Mouse (Mus musculus) CH12.LX (cell line): ENCODE results near the gene Tns2. TPM values are rescaled to one million over a fixed set of nuclear protein-coding genes. Genes with fewer than 3 reads are reported as not detected.

Source experiments
- DNase-seq: peaks from one replicate; pipeline ENCODE4 v3.0.0-alpha.2; 2013; ENCODE audit errors: extremely low read depth
- H3K27ac ChIP-seq: 2 replicates; pipeline ENCODE4 v1.5.1; 2012; ENCODE audit warnings: low read depth, mild to moderate bottlenecking, control low read depth, moderate library complexity; ENCODE audit not compliant: insufficient read depth
- H3K27me3 ChIP-seq: replicated peaks from 2 replicates; pipeline ENCODE3; 2012; ENCODE audit warnings: inconsistent platforms
- H3K36me3 ChIP-seq, 2 experiments: replicated peaks in 1 of 2; 2 replicates each; pipeline versions ENCODE3 to v1.6.1; 2012; ENCODE audit warnings: inconsistent platforms in 1 of 2, low read length in 1 of 2, mild to moderate bottlenecking in 1 of 2, mixed read lengths in 1 of 2, moderate library complexity in 1 of 2; ENCODE audit not compliant: control insufficient read depth in 1 of 2, insufficient read depth in 1 of 2
- H3K4me1 ChIP-seq, 2 experiments: 2 replicates each; pipeline ENCODE4 v1.6.1; 2012; ENCODE audit warnings: inconsistent platforms in 1 of 2, moderate library complexity in 1 of 2; ENCODE audit not compliant: insufficient read depth in 2 of 2, control insufficient read depth in 1 of 2
- H3K4me2 ChIP-seq: 2 replicates; pipeline ENCODE4 v1.6.1; 2012; ENCODE audit warnings: low read depth, mild to moderate bottlenecking, control low read depth; ENCODE audit not compliant: poor library complexity, insufficient read depth, severe bottlenecking
- H3K4me3 ChIP-seq, 3 experiments: fragments of 150-350 bp in 1 of 3; sonication (generic) in 1 of 3; replicated peaks in 1 of 3; 2 replicates each; pipeline versions ENCODE3 to v1.5.1; 2011 to 2012; ENCODE audit warnings: low read depth in 2 of 3, low read length in 2 of 3, mild to moderate bottlenecking in 2 of 3, moderate library complexity in 2 of 3, control low read depth in 1 of 3, improper control_type of control experiment in 1 of 3, inconsistent platforms in 1 of 3, mixed read lengths in 1 of 3; ENCODE audit not compliant: poor library complexity in 1 of 3
- H3K79me2 ChIP-seq: replicated peaks from 2 replicates; pipeline ENCODE4 v1.6.1; 2012; ENCODE audit warnings: mild to moderate bottlenecking, moderate library complexity; ENCODE audit not compliant: control insufficient read depth, poor library complexity, insufficient read depth, severe bottlenecking; ENCODE audit errors: extremely low read depth
- H3K9ac ChIP-seq: 2 replicates; pipeline ENCODE4 v1.6.1; 2012; ENCODE audit warnings: low read depth, mild to moderate bottlenecking, control low read depth, moderate library complexity; ENCODE audit not compliant: insufficient read depth
- H3K9me3 ChIP-seq: replicated peaks from 2 replicates; pipeline ENCODE3; 2012; ENCODE audit warnings: low read length, inconsistent platforms, mixed read lengths
- BHLHE40 ChIP-seq: IDR thresholded peaks from 2 replicates; pipeline ENCODE4 v1.6.1; 2011; ENCODE audit warnings: mild to moderate bottlenecking, low read depth, low read length, improper control_type of control experiment
- CHD1 ChIP-seq: IDR thresholded peaks from 2 replicates; pipeline ENCODE4 v1.6.1; 2012; ENCODE audit warnings: low read depth, low read length, improper control_type of control experiment, inconsistent platforms
- CHD2 ChIP-seq: IDR thresholded peaks from 2 replicates; pipeline ENCODE4 v1.6.1; 2011; ENCODE audit warnings: low read length, improper control_type of control experiment
- CTCF ChIP-seq, 2 experiments: IDR thresholded peaks in 1 of 2; conservative IDR thresholded peaks in 1 of 2; 2 replicates each; pipeline ENCODE4 v1.5.1; 2011 to 2012; ENCODE audit warnings: low read depth in 2 of 2, low read length in 2 of 2, improper control_type of control experiment in 1 of 2, inconsistent platforms in 1 of 2, mild to moderate bottlenecking in 1 of 2, moderate library complexity in 1 of 2
- E2F4 ChIP-seq: IDR thresholded peaks from 2 replicates; pipeline ENCODE4 v1.6.1; 2011; ENCODE audit warnings: low read depth, low read length, improper control_type of control experiment; ENCODE audit not compliant: insufficient replicate concordance
- ELF1 ChIP-seq: IDR thresholded peaks from 2 replicates; pipeline ENCODE4 v1.6.1; 2014; ENCODE audit warnings: low read depth, mild to moderate bottlenecking, inconsistent platforms, low read length, improper control_type of control experiment
- EP300 ChIP-seq: IDR thresholded peaks from 2 replicates; pipeline ENCODE4 v1.6.1; 2011; ENCODE audit warnings: low read length, improper control_type of control experiment
- ETS1 ChIP-seq: conservative IDR thresholded peaks from 2 replicates; pipeline ENCODE4 v1.6.1; 2012; ENCODE audit warnings: low read depth, mild to moderate bottlenecking, inconsistent platforms, low read length, improper control_type of control experiment, moderate library complexity
- GABPA ChIP-seq: IDR thresholded peaks from 2 replicates; pipeline ENCODE4 v1.6.1; 2012; ENCODE audit warnings: low read depth, low read length, improper control_type of control experiment, inconsistent platforms; ENCODE audit not compliant: insufficient replicate concordance
- JUN ChIP-seq: IDR thresholded peaks from 2 replicates; pipeline ENCODE4 v1.6.1; 2011; ENCODE audit warnings: low read depth, mild to moderate bottlenecking, low read length, improper control_type of control experiment, moderate library complexity; ENCODE audit not compliant: insufficient read depth
- KAT2A ChIP-seq: IDR thresholded peaks from 2 replicates; pipeline ENCODE4 v1.6.1; 2012; ENCODE audit warnings: low read length, improper control_type of control experiment, inconsistent platforms; ENCODE audit not compliant: insufficient replicate concordance
- MAFK ChIP-seq: IDR thresholded peaks from 2 replicates; pipeline ENCODE4 v1.6.1; 2011; ENCODE audit warnings: low read length, improper control_type of control experiment; ENCODE audit not compliant: insufficient replicate concordance
- MAX ChIP-seq: IDR thresholded peaks from 2 replicates; pipeline ENCODE4 v1.6.1; 2011; ENCODE audit warnings: low read length, improper control_type of control experiment
- MAZ ChIP-seq: IDR thresholded peaks from 2 replicates; pipeline ENCODE4 v1.6.1; 2012; ENCODE audit warnings: low read depth, mild to moderate bottlenecking, inconsistent platforms, low read length, improper control_type of control experiment, moderate library complexity
- MEF2A ChIP-seq: IDR thresholded peaks from 2 replicates; pipeline ENCODE4 v1.6.1; 2014; ENCODE audit warnings: low read depth, mild to moderate bottlenecking, inconsistent platforms, low read length, improper control_type of control experiment, borderline replicate concordance
- MXI1 ChIP-seq: IDR thresholded peaks from 2 replicates; pipeline ENCODE4 v1.6.1; 2011; ENCODE audit warnings: mild to moderate bottlenecking, low read depth, low read length, improper control_type of control experiment
- PAX5 ChIP-seq: IDR thresholded peaks from 2 replicates; pipeline ENCODE4 v1.6.1; 2012; ENCODE audit warnings: low read length, inconsistent platforms, mixed read lengths
- POLR2A ChIP-seq: IDR thresholded peaks from 2 replicates; pipeline ENCODE4 v1.6.1; 2011; ENCODE audit warnings: low read depth, mild to moderate bottlenecking, improper control_type of control experiment, low read length
- POLR2AphosphoS2 ChIP-seq: IDR thresholded peaks from 2 replicates; pipeline ENCODE4 v1.6.1; 2011; ENCODE audit warnings: low read depth, low read length, improper control_type of control experiment
- RCOR1 ChIP-seq: conservative IDR thresholded peaks from 2 replicates; pipeline ENCODE4 v1.6.1; 2012; ENCODE audit warnings: low read depth, mild to moderate bottlenecking, inconsistent platforms, low read length, improper control_type of control experiment
- TBP ChIP-seq: conservative IDR thresholded peaks from 2 replicates; pipeline ENCODE4 v1.6.1; 2011; ENCODE audit warnings: low read depth, low read length, improper control_type of control experiment
- TCF12 ChIP-seq: IDR thresholded peaks from 2 replicates; pipeline ENCODE4 v1.6.1; 2014; ENCODE audit warnings: low read depth, mild to moderate bottlenecking, inconsistent platforms, low read length, improper control_type of control experiment
- UBTF ChIP-seq: IDR thresholded peaks from 2 replicates; pipeline ENCODE4 v1.6.1; 2012; ENCODE audit warnings: low read depth, mild to moderate bottlenecking, inconsistent platforms, low read length, improper control_type of control experiment, moderate library complexity
- USF1 ChIP-seq: IDR thresholded peaks from 2 replicates; pipeline ENCODE4 v1.6.1; 2014; ENCODE audit warnings: low read depth, mild to moderate bottlenecking, inconsistent platforms, low read length, improper control_type of control experiment
- USF2 ChIP-seq: conservative IDR thresholded peaks from 2 replicates; pipeline ENCODE4 v1.6.1; 2011; ENCODE audit warnings: low read depth, low read length, improper control_type of control experiment
- ZC3H11A ChIP-seq: IDR thresholded peaks from 2 replicates; pipeline ENCODE4 v1.6.1; 2012; ENCODE audit warnings: low read depth, mild to moderate bottlenecking, inconsistent platforms, low read length, improper control_type of control experiment
- ZMIZ1 ChIP-seq: IDR thresholded peaks from 2 replicates; pipeline ENCODE4 v1.6.1; 2012; ENCODE audit warnings: low read depth, mild to moderate bottlenecking, inconsistent platforms, low read length, improper control_type of control experiment
- ZNF384 ChIP-seq: IDR thresholded peaks from 2 replicates; pipeline ENCODE4 v1.6.1; 2012; ENCODE audit warnings: low read depth, low read length, improper control_type of control experiment, inconsistent platforms
- dilution Hi-C: fragments of 300-500 bp; cut with MboI; formaldehyde crosslinking; loops from 2 replicates; pipeline ENCODE4 v1.14.3; 2020; ENCODE audit warnings: low sequenced_read_pairs; ENCODE audit not compliant: extremely low pct_unique_long_range_greater_than_20kb, extremely low pct_ligation_motif_present
- in situ Hi-C: fragments of 300-500 bp; cut with MboI; formaldehyde crosslinking; loops from 3 replicates; pipeline ENCODE4 v1.14.3; 2019; ENCODE audit warnings: low sequenced_read_pairs, low pct_ligation_motif_present, low pct_unique_long_range_greater_than_20kb, mixed read lengths
- polyA plus RNA-seq: library from polyadenylated mRNA; unstranded; fragments of >175 nt; gene quantifications from 2 replicates; pipeline ENCODE4 v1.2.1, GENCODE M21; 2012; ENCODE audit warnings: low read depth; ENCODE audit not compliant: insufficient read length
- total RNA-seq, 2 experiments: library from RNA; depleted of rRNA; stranded (reverse); fragments of 300-350 nt in 1 of 2; fragments of >200 nt in 1 of 2; gene quantifications; 2 replicates each; pipeline ENCODE4 v1.2.3; 2012 to 2014

Tns2 gene
- total and polyA plus RNA-seq, 3 experiments, result 0.13 to 0.34 TPM; not detected in 1

GRCm38 (mm10) chr15:102126303-102126702 is 26.1 kb downstream of the Tns2 start:
- H3K79me2 ChIP-seq, result no peaks in the 10 kb centered on the region
- H3K4me1 ChIP-seq, result no peaks in the 10 kb centered on the region
- H3K36me3 ChIP-seq, result peaks cover 60 to 84% of the 10 kb centered on the region in 2 experiments
- dilution Hi-C loops, result no loop called here
- no peak overlapping the region for H3K4me3 ChIP-seq
- TF ChIP-seq PAX5 (no peak), ZC3H11A (no peak), RCOR1 (no peak), JUN (no peak), UBTF (no peak), EP300 (no peak), MAX (no peak), ZMIZ1 (no peak), USF2 (no peak), GABPA (no peak), MAFK (no peak), CHD2 (no peak), KAT2A (no peak), ZNF384 (no peak), POLR2AphosphoS2 (no peak), E2F4 (no peak), TCF12 (no peak), TBP (no peak), POLR2A (no peak), BHLHE40 (no peak)
- no peaks in the 10 kb centered on the region for H3K27me3 ChIP-seq
- no peak for DNase-seq
- H3K9ac ChIP-seq, result no peak overlapping the region
- no peaks in the 10 kb centered on the region for H3K9me3 ChIP-seq
- H3K4me2 ChIP-seq, result no peak overlapping the region
- no peak overlapping the region for H3K27ac ChIP-seq
- in situ Hi-C loops, result no loop called here

GRCm38 (mm10) chr15:102133314-102133713 is 33.1 kb downstream of the Tns2 start:
- H3K9me3 ChIP-seq, result no peaks in the 10 kb centered on the region
- in situ Hi-C loops, result no loop called here
- no peak overlapping the region for H3K4me3 ChIP-seq
- peaks cover 16% of the 10 kb centered on the region for H3K79me2 ChIP-seq
- peaks cover 0 to 17% of the 10 kb centered on the region in 2 experiments; a peak in 2 of 4 replicates for H3K4me1 ChIP-seq
- H3K27ac ChIP-seq, result no peak overlapping the region
- dilution Hi-C loops, result no loop called here
- no peak overlapping the region for H3K4me2 ChIP-seq
- DNase-seq, result no peak
- peaks cover 42 to 51% of the 10 kb centered on the region in 2 experiments for H3K36me3 ChIP-seq
- TF ChIP-seq MEF2A (no peak), PAX5 (no peak), MAZ (no peak), EP300 (no peak), USF1 (no peak), MXI1 (no peak), BHLHE40 (no peak), USF2 (no peak), UBTF (no peak), ETS1 (no peak), ZNF384 (no peak), MAFK (no peak), ELF1 (no peak), JUN (no peak), CHD1 (no peak), TBP (no peak), CTCF (conservative IDR thresholded peaks at IDR 0.05 in 1 of 2, IDR thresholded peaks at IDR 0.05 in 1 of 2; ENCODE audit: low read depth in 2 of 2, low read length in 2 of 2) (no peak), POLR2A (no peak), ZC3H11A (no peak), GABPA (no peak)
- TF ChIP-seq, all 38 proteins: peak for 0
- Histone ChIP-seq H3K9ac (no peak overlapping the region), H3K27me3 (peaks cover 6% of the 10 kb centered on the region)
